Comparison of ENCODE assay signal across 18 mouse cellular contexts in the genomic region with DNA sequence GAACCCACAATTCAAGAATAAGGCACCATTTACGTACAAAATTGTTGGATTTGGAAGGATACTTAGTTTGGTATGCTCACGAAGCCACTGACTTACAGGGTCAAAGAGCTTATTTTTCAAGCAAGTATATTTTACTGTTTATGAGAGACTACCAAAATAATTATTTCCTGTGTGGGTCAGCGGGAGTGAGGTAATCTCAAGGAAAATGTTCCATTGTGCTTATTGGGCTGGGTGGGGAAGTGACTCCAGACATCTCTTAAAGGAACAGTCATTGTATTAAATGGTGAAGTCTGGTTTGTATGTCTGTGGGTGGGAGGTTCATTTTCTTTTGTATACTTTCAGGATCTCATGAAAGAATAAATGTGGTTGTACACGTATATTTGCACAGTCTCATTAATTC. TPM values are rescaled to one million over a fixed set of nuclear protein-coding genes. Genes with fewer than 3 reads are reported as not detected.
DNase-seq lines count a peak whose midpoint lies in the region; ATAC-seq and TF ChIP-seq lines count a peak whose summit lies in the region.
"Had no signal": no experiment of that assay in that cellular context is flagged by ENCODE, and none has a peak within 500 bp of the region (broad histone marks: within the 10 kb centered on the region; RNA-seq: fewer than 3 reads in every experiment).

No protein-coding gene starts in this region.

- 72% methylated on average over 4 of the region's 4 CpGs for WGBS in heart, embryonic 12.5 days
- 62% methylated on average over 4 of the region's 4 CpGs for WGBS in lung, embryonic 14.5 days
- 38% methylated on average over 4 of the region's 4 CpGs for WGBS in lung, adult 2 months
- 73% methylated on average over 4 of the region's 4 CpGs for WGBS in liver, embryonic 11.5 days
- 86% methylated on average over 4 of the region's 4 CpGs for WGBS in hindbrain, embryonic 10.5 days

- no peak for TF ChIP-seq POLR2A in lung, adult 2 months (IDR thresholded peaks at IDR 0.05; ENCODE audit: borderline replicate concordance, extremely low read depth, low read depth, low read length)

- peaks cover 5% of the 10 kb centered on the region for H3K4me1 ChIP-seq in heart, embryonic 12.5 days (replicated peaks)
- peaks cover 13% of the 10 kb centered on the region for H3K4me1 ChIP-seq in lung, embryonic 14.5 days (ENCODE audit: insufficient read depth)
- H3K4me1 ChIP-seq in lung, adult 2 months (ENCODE audit: control insufficient read depth, insufficient read depth, low read length), result peaks cover 11% of the 10 kb centered on the region
- no peaks in the 10 kb centered on the region for H3K4me1 ChIP-seq in liver, embryonic 11.5 days (replicated peaks; ENCODE audit: control insufficient read depth, insufficient read depth, low read length)
- no peaks in the 10 kb centered on the region for H3K4me1 ChIP-seq in hindbrain, embryonic 10.5 days (replicated peaks)
- H3K4me1 ChIP-seq: hindbrain, embryonic 12.5 days had no signal

- H3K9ac ChIP-seq in heart, embryonic 12.5 days, result no peak overlapping the region
- H3K9ac ChIP-seq in lung, embryonic 14.5 days, result no peak overlapping the region
- H3K9ac ChIP-seq in liver, embryonic 11.5 days (ENCODE audit: low read depth, low read length), result no peak overlapping the region
- H3K9ac ChIP-seq: embryonic facial prominence, embryonic 15.5 days; hindbrain, embryonic 12.5 days; neural tube, embryonic 13.5 days had no signal

- no peak overlapping the region for H3K27ac ChIP-seq in heart, embryonic 12.5 days (ENCODE audit: poor library complexity, severe bottlenecking)
- H3K27ac ChIP-seq in lung, embryonic 14.5 days (ENCODE audit: low read depth), result no peak overlapping the region
- no peak overlapping the region for H3K27ac ChIP-seq in liver, embryonic 11.5 days (ENCODE audit: low read depth, low read length)
- H3K27ac ChIP-seq in hindbrain, embryonic 10.5 days, result no peak overlapping the region
- H3K27ac ChIP-seq: embryonic facial prominence, embryonic 15.5 days; hindbrain, embryonic 12.5 days; left cerebral cortex, adult 2 months; neural tube, embryonic 13.5 days had no signal

- no peaks in the 10 kb centered on the region for H3K36me3 ChIP-seq in heart, embryonic 12.5 days
- H3K36me3 ChIP-seq in lung, embryonic 14.5 days (ENCODE audit: insufficient read depth), result no peaks in the 10 kb centered on the region
- H3K36me3 ChIP-seq in liver, embryonic 11.5 days (ENCODE audit: control insufficient read depth, insufficient read depth, low read length), result no peaks in the 10 kb centered on the region
- H3K36me3 ChIP-seq in hindbrain, embryonic 10.5 days, result no peaks in the 10 kb centered on the region
- H3K36me3 ChIP-seq: embryonic facial prominence, embryonic 15.5 days; hindbrain, embryonic 12.5 days; neural tube, embryonic 13.5 days had no signal

- H3K4me3 ChIP-seq in heart, embryonic 12.5 days, result no peak overlapping the region
- no peak overlapping the region for H3K4me3 ChIP-seq in lung, embryonic 14.5 days (ENCODE audit: low read depth, low read length)
- H3K4me3 ChIP-seq in lung, adult 2 months (replicated peaks; ENCODE audit: extremely low read depth, low read depth, low read length), result no peak overlapping the region
- H3K4me3 ChIP-seq in liver, embryonic 11.5 days (ENCODE audit: low read depth, low read length), result no peak overlapping the region
- no peak overlapping the region for H3K4me3 ChIP-seq in hindbrain, embryonic 10.5 days
- H3K4me3 ChIP-seq: embryonic facial prominence, embryonic 15.5 days; hindbrain, embryonic 12.5 days; left cerebral cortex, adult 2 months; neural tube, embryonic 13.5 days had no signal

- DNase-seq in heart, adult 8-10 months (ENCODE audit: low spot score), result peak; percentile 71
- DNase-seq in lung, embryonic 14.5 days, result peak; percentile 44
- DNase-seq in lung, adult 2 months, result no peak
- DNase-seq in kidney, postnatal 36 days, result peak; percentile 20 to 63
- no peak for DNase-seq in liver, embryonic 11.5 days (ENCODE audit: low spot score)
- no peak for DNase-seq in hindbrain, embryonic 10.5 days (ENCODE audit: low spot score)
- no peak for DNase-seq in adrenal gland, postnatal 10 days
- DNase-seq: adrenal gland, postnatal 25 days; gastrocnemius, postnatal 14 days; liver had no signal

- H3K27me3 ChIP-seq in heart, embryonic 12.5 days (replicated peaks), result no peaks in the 10 kb centered on the region
- no peaks in the 10 kb centered on the region for H3K27me3 ChIP-seq in lung, embryonic 14.5 days (ENCODE audit: insufficient read depth, low read length)
- no peaks in the 10 kb centered on the region for H3K27me3 ChIP-seq in liver, embryonic 11.5 days (replicated peaks; ENCODE audit: control insufficient read depth, insufficient read depth, low read length)
- no peaks in the 10 kb centered on the region for H3K27me3 ChIP-seq in hindbrain, embryonic 10.5 days (ENCODE audit: insufficient read depth, poor library complexity, severe bottlenecking)
- H3K27me3 ChIP-seq: embryonic facial prominence, embryonic 15.5 days; hindbrain, embryonic 12.5 days; neural tube, embryonic 13.5 days had no signal

- no peak for TF ChIP-seq CTCF in lung, embryonic 14.5 days (IDR thresholded peaks at IDR 0.05; ENCODE audit: low read depth)
- TF ChIP-seq CTCF in lung, adult 2 months (IDR thresholded peaks at IDR 0.05; ENCODE audit: insufficient read depth, low read length), result no peak

- 0 out of 2 replicates have a peak, but pooled peaks cover 6% of the 10 kb centered on the region for H3K9me3 ChIP-seq in heart, embryonic 12.5 days (replicated peaks)
- H3K9me3 ChIP-seq in lung, embryonic 14.5 days (ENCODE audit: low read depth, low read length), result no peaks in the 10 kb centered on the region
- H3K9me3 ChIP-seq in liver, embryonic 11.5 days (ENCODE audit: control insufficient read depth, low read length), result no peaks in the 10 kb centered on the region
- H3K9me3 ChIP-seq in hindbrain, embryonic 10.5 days, result no peaks in the 10 kb centered on the region
- H3K9me3 ChIP-seq: embryonic facial prominence, embryonic 15.5 days; hindbrain, embryonic 12.5 days; neural tube, embryonic 13.5 days had no signal

- ATAC-seq in heart, embryonic 12.5 days (ENCODE audit: insufficient number of reproducible peaks, low FRiP score), result no peak
- no peak for ATAC-seq in lung, embryonic 14.5 days (ENCODE audit: insufficient read depth)
- no peak for ATAC-seq in liver, embryonic 11.5 days (replicated peaks; ENCODE audit: low FRiP score)
- ATAC-seq: forebrain, embryonic 14.5 days; intestine, embryonic 16.5 days; midbrain, embryonic 16.5 days had no signal

- H3K4me2 ChIP-seq in heart, embryonic 12.5 days, result no peak overlapping the region
- H3K4me2 ChIP-seq in lung, embryonic 14.5 days, result no peak overlapping the region
- H3K4me2 ChIP-seq in liver, embryonic 11.5 days, result no peak overlapping the region
- H3K4me2 ChIP-seq: embryonic facial prominence, embryonic 15.5 days; hindbrain, embryonic 12.5 days; neural tube, embryonic 13.5 days had no signal

RNA-seq across cellular contexts. Expression of a gene that starts 2.0 kb away (rescaled TPM):
- total RNA-seq in heart, adult 8-10 months (2022), result 10 to 100 TPM; 11.8 to 15.7 (median 12.5) TPM
- polyA plus RNA-seq in heart, embryonic 12.5 days (2016; fragmentation: Nextera tagmentation; extraction: Ambion mirVana), result 0.06 and 0.17 TPM in 2 replicates
- polyA plus RNA-seq in lung, embryonic 14.5 days (2014; fragmentation: Nextera tagmentation; extraction: Ambion mirVana), result 0.16 TPM in 1 of 2 replicates, not detected in the other
- polyA plus RNA-seq in lung, adult 2 months (2012; rRNA removed), result 0.50 and 0.52 TPM in 2 replicates
- 0.15 and 0.25 TPM in 2 replicates for polyA plus RNA-seq in liver, embryonic 11.5 days (2014; fragmentation: Nextera tagmentation; extraction: Ambion mirVana)
- 0.03 and 0.10 TPM in 2 replicates for polyA plus RNA-seq in hindbrain, embryonic 10.5 days (2016; fragmentation: Nextera tagmentation; extraction: Ambion mirVana)
- total RNA-seq in adrenal gland, postnatal 10 days (2021), result 1 to 10 TPM; 1.2 TPM

Comparison
In these comparisons a context has a peak if more than half of its experiments do, and no peak if none do; other contexts are left out.
1. DNase-seq: peak in heart, adult 8-10 months (single experiment), lung, embryonic 14.5 days (single experiment) and kidney, postnatal 36 days (2 of 2); none in lung, adult 2 months (single experiment), liver, embryonic 11.5 days (single experiment), hindbrain, embryonic 10.5 days (single experiment) and adrenal gland, postnatal 10 days (single experiment).